Mouse (Mus musculus) CH12F3 (cell line): ENCODE data around the gene Nlrp4f.

Experiments used
- in situ Hi-C: fragments of 300-500 bp; cut with MboI; formaldehyde crosslinking; loops from 2 replicates; pipeline ENCODE4 v1.14.3; 2020; ENCODE audit warnings: low sequenced_read_pairs

Gene Nlrp4f

GRCm38 (mm10) chr13:65205877-65206276 lies at the start of gene Nlrp4f:
TSS of gene Nlrp4f (minus strand) at chr13:65205977.
- in situ Hi-C loops = no loop called here

GRCm38 (mm10) chr13:65243273-65243672 lies 37.5 kb upstream of the Nlrp4f start:
- in situ Hi-C loops = no loop called here

GRCm38 (mm10) chr13:65242319-65242787 lies 36.6 kb upstream of the Nlrp4f start:
- in situ Hi-C loops = no loop called here

GRCm38 (mm10) chr13:65241627-65242318 lies 36.0 kb upstream of the Nlrp4f start:
- in situ Hi-C loops = no loop called here

GRCm38 (mm10) chr13:65241099-65241626 lies 35.4 kb upstream of the Nlrp4f start:
- in situ Hi-C loops = no loop called here

GRCm38 (mm10) chr13:65240509-65241098 lies 34.8 kb upstream of the Nlrp4f start:
- in situ Hi-C loops = no loop called here

GRCm38 (mm10) chr13:65237211-65237610 lies 31.4 kb upstream of the Nlrp4f start:
- in situ Hi-C loops = no loop called here

GRCm38 (mm10) chr13:65226657-65227056 lies 20.9 kb upstream of the Nlrp4f start:
- in situ Hi-C loops = no loop called here

GRCm38 (mm10) chr13:65225945-65226344 lies 20.2 kb upstream of the Nlrp4f start:
- in situ Hi-C loops = no loop called here

GRCm38 (mm10) chr13:65200667-65201066 lies 5.1 kb downstream of the Nlrp4f start:
- in situ Hi-C loops = no loop called here

GRCm38 (mm10) chr13:65176472-65177091 lies 29.2 kb downstream of the Nlrp4f start:
- in situ Hi-C loops = no loop called here

- in situ Hi-C loops = no loop called here
Measured at GRCm38 (mm10) chr13:65175734-65176471, 29.9 kb downstream of the Nlrp4f start.

- in situ Hi-C loops = no loop called here
Measured at GRCm38 (mm10) chr13:65174102-65174501, 31.7 kb downstream of the Nlrp4f start.

GRCm38 (mm10) chr13:65149940-65150339 lies 55.8 kb downstream of the Nlrp4f start, which contains the start of gene Olfr466:
TSS of gene Olfr466 (plus strand) at chr13:65150240.
- in situ Hi-C loops = loop anchor here (25.0 kb wide), 1 partner anchor 713 kb away; the partner anchor contains the start of gene Cdk20

GRCm38 (mm10) chr13:65137789-65138188 lies 68.0 kb downstream of the Nlrp4f start, which contains the start of gene Olfr465-ps1:
TSS of gene Olfr465-ps1 (plus strand) at chr13:65138089.
- in situ Hi-C loops = loop anchor here (25.0 kb wide), 1 partner anchor 700 kb away; the partner anchor contains the start of gene Cdk20
